Mouse (Mus musculus) embryo, embryonic 9.5 days (tissue): ENCODE data around the gene Gnaq.

ENCODE experiments used
- DNase-seq: peaks from one replicate; pipeline ENCODE4 v3.0.0-alpha.2; 2017; ENCODE audit errors: extremely low spot score

The Gnaq gene

GRCm38 (mm10) chr19:16318128-16318811 lies 185.6 kb downstream of the Gnaq start:
- DNase-seq = no peak

DNA sequence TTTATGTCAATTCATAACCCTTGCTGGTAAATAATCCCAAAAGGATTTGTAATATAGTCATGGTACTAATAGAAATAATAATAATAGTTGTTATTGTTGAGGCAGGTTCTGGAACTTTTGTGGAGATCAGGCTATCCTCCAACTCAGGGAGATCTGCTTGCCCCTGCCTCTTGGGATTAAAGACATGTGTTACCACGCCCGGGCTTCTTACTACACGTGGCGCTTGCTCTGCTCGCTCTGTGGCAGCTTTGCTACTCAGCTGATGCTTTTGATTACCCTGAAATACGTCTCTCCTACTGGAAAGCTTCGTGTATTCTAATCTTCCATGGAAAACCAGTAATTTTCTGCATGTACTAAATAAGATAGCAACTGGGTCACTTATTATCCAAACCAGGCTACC lies 187.4 kb downstream of the Gnaq start:
- no peak for DNase-seq

DNA sequence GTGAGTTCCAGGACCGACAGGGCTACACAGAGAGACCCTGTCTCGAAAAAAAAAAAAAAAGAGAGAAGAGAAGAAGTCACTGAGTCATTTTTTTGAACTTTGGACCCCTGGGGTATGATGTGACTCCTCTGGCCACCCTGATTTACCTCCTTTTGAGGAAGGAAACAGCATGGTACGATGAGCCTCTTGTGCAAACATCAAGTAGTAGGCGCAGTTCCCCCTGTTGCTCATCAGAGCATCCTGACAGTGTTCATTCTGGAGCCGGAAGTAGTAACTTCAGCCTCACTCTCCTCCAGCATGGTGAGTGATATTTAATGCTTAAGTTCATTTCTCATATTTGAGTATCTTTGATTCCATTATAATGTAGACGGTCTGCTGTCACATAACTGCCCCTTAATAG lies 190.4 kb downstream of the Gnaq start:
- DNase-seq = no peak

- no peak for DNase-seq
Measured at GRCm38 (mm10) chr19:16324239-16324638, 191.6 kb downstream of the Gnaq start.

- no peak for DNase-seq
Measured at GRCm38 (mm10) chr19:16325911-16326310, 193.3 kb downstream of the Gnaq start.

GRCm38 (mm10) chr19:16327401-16328073 lies 194.9 kb downstream of the Gnaq start:
- no peak for DNase-seq

GRCm38 (mm10) chr19:16328074-16328850 lies 195.6 kb downstream of the Gnaq start:
- DNase-seq = no peak

- no peak for DNase-seq
Measured at GRCm38 (mm10) chr19:16329056-16329455, 196.4 kb downstream of the Gnaq start.

DNA sequence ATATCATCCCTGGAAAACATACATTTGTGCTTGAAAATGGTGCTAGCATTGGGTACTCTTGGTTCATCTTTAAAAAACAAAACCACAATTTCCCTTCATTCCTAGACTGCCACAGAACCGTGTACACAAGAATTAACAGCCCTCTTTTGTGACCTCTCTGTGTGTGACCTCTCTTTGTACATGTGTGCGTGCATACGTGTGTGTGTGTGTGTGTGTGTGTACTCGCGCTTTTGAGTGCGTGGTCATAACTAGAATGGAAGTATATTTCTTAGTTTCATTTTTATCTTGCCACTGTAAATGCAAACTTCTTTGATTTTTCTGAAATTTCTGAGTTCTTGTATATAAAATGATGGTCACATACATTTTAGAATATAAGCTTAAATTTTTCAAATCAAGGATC lies 197.0 kb downstream of the Gnaq start:
- no peak for DNase-seq

GRCm38 (mm10) chr19:16330161-16330560 lies 197.5 kb downstream of the Gnaq start:
- DNase-seq = no peak

- DNase-seq = no peak
Measured at GRCm38 (mm10) chr19:16331047-16331446, 198.4 kb downstream of the Gnaq start.

- DNase-seq = no peak
Measured at GRCm38 (mm10) chr19:16337866-16338530, 205.4 kb downstream of the Gnaq start.

DNA sequence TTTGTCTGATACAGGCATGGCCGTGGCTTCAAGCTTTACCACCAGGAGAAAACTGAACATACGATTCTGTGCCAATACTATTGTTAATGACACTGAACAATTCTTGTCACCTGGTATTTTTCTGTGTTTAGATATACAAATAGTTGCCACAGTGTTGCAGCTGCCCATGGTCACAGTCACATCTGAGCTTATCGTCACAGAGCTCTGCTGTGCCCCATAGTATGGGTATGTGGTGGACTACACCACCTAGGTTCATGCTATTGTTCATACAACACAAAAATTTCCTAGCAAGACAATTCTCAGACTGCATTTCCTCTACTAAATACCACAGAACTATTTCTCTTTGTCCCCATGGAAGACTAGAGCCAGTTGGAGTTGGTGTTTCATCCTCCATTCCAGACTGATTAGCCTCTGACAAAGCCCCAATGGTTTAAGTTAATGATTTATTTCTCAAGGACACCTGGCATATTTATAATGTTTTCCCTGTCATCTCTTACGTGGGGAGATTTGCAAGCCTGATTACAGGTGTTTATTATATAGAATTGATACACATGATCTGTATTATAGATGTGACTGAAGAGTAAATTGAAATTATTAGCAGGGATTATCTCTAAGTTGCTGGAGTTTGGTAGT lies 207.4 kb downstream of the Gnaq start:
- DNase-seq = no peak

DNA sequence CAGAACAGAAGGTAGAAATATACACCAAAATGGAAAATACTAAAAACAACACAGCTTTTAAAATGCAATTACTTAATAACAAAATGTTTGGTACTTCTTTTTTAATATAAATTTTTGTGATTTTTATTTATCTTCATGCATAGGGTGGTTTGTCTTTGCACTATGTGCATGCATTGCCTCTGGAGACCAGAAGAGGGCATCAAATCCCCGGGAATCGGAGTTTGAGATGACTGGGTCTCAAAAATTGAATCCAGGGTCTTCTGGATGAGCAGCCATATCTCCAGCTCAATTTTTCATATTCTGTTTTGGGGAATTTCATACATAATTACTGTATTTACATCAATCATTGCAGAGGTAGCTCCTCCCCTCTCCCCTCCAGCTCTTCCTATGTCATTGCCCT lies 210.1 kb downstream of the Gnaq start:
- DNase-seq = no peak

DNA sequence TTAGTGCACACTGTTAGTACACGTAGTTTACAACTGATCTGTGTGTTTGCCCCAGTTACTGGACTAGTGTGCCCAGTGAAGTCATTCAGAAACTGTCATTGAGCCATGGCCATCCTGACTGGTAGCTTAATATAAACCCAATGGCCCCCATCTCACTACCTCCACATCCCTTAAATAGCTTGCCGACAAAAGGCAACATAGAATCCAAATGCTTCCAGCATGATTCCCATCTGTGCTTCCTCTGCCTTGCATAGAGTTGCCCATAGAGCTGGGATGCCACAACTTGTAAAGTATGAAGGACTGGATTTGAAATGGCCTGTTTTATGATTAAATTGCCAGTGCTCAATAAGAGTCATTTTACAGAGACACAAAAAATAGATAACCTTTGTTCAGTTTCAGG lies 212.9 kb downstream of the Gnaq start:
- no peak for DNase-seq

- DNase-seq = no peak
Measured at GRCm38 (mm10) chr19:16347037-16347436, 214.4 kb downstream of the Gnaq start.

GRCm38 (mm10) chr19:16353701-16354136 lies 221.1 kb downstream of the Gnaq start:
- peak; percentile 19 for DNase-seq

DNA sequence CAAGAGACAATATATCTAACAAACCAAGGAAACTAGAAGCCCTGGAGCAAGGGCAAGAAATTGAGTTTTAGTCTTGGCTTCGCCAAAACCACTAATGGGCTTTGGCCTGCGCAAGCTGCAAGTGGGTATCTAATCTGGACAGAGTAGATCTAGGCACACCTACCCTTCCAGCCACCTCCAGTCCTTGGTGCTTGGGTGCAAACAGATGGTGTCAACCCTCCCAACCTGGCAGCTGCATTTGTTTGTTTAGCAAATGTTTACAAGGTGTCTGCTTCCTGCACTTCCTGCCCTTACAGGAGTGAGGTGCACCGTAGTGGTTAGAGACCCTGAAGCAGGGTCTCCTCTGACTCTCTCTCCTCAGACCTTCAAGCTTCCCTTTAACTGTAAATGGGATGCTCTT lies 225.5 kb downstream of the Gnaq start:
- no peak for DNase-seq

DNA sequence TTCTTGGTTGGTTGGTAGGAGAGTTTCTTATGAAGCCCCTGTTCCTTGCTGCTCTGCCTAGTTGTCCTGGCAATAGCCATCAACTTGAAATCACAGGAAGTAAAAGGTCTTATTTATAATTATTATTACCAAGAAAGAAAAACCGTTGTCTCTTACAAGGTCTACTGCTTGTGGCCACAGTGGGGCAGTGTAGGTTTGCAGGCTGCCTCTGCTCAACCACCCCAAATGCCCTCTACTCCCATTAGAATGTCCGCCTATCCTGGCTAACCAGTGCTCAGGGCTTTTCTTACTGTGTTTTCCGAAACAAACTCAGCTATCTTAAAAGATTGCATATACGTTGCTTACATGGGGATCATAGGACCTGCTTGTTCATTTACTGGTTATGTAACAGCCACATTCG lies 226.3 kb downstream of the Gnaq start:
- DNase-seq = peak; percentile 15

- DNase-seq = no peak
Measured at GRCm38 (mm10) chr19:16366465-16367063, 233.9 kb downstream of the Gnaq start.

- no peak for DNase-seq
Measured at GRCm38 (mm10) chr19:16367218-16367617, 234.6 kb downstream of the Gnaq start.
